Mouse (Mus musculus): ENCODE data around the gene Arid3b. TPM values are rescaled to one million over a fixed set of nuclear protein-coding genes. Genes with fewer than 3 reads are reported as not detected.
A peak's percentile ranks its signal among the peaks of the same experiment; 100 is the strongest.
"Not testable (repeated sequence)": the region's sequence is repeated elsewhere in the genome, so short reads cannot be mapped to it uniquely, and the experiment has no call there.

The Arid3b gene
- 16.4 and 16.6 TPM in 2 replicates for polyA plus RNA-seq (2012; rRNA removed)

DNA sequence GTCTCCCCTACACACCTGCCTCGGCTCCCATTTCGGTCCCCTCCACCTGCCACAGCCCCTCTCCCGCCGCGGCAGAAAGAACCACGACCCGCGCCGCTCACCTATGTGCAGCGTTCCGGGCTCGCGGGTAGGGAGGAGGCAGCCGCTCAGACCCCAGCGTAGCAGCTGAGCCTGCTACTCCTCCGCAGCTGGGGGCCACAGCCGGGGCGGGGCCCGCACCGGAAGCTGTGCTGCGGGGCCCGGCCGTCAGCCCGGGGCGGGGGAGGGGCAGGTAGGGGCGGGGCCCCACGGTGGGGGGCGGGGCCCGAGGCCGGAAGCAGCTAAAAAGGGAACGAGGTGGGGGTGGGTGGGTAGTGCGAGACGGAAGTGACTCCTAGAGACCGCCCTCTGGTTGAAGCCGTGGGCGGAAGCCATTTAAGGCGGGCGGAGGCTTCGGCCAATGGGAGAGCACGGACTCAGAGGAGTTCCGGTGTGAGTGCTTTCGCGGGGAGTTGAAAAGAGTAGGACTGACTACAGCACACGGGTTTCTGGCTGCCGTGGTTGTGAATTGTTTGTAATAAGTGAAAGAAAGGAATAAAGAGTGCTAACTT is at the start of gene Arid3b:
Gene Arid3b, minus strand, starts transcription at position 213 of the 590 bp plus-strand sequence.
- TF ChIP-seq POLR2A (IDR thresholded peaks at IDR 0.05; ENCODE audit: borderline replicate concordance, extremely low read depth, low read depth, low read length) (peak; percentile 70), CTCF (IDR thresholded peaks at IDR 0.05; ENCODE audit: insufficient read depth, low read length) (no peak)
- under 1% methylated on average over 45 of the region's 45 CpGs for WGBS
- Histone ChIP-seq H3K4me3 (replicated peaks; ENCODE audit: extremely low read depth, low read depth, low read length) (peak within 1 kb of the TSS; percentile 79), H3K4me1 (ENCODE audit: control insufficient read depth, insufficient read depth, low read length) (peaks cover 5% of the 10 kb centered on the region)
- peak; percentile 89 for DNase-seq

DNA sequence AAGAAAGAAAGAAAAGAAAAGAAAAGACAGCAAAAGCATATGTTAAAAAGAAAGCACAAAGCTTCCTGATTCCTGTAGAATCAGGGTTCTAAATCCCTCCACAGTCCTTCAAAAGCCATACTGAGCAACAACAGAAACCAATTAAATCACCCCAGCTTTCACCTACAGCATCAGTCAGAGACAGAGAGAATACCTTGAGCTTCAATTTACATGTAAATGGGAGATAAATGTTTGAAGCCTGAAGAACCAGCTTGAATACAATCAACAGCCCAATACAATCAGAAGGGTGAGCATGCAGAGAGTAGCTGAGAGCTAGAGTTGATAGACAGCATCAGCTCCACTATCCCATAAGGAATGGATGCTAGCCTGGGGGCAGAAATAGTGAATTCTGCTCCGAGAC is 46.8 kb upstream of the Arid3b start:
- no peak for TF ChIP-seq CTCF (IDR thresholded peaks at IDR 0.05; ENCODE audit: insufficient read depth, low read length)
- no peak for TF ChIP-seq POLR2A (IDR thresholded peaks at IDR 0.05; ENCODE audit: borderline replicate concordance, extremely low read depth, low read depth, low read length)
- H3K4me3 ChIP-seq (replicated peaks; ENCODE audit: extremely low read depth, low read depth, low read length), result no peak overlapping the region
- 77% methylated on average over 1 of the region's 1 CpGs for WGBS
- no peaks in the 10 kb centered on the region for H3K4me1 ChIP-seq (ENCODE audit: control insufficient read depth, insufficient read depth, low read length)
- DNase-seq, result no peak

GRCm38 (mm10) chr9:57881781-57882180 is 45.2 kb upstream of the Arid3b start:
- H3K4me1 ChIP-seq (ENCODE audit: control insufficient read depth, insufficient read depth, low read length); H3K4me3 ChIP-seq (replicated peaks; ENCODE audit: extremely low read depth, low read depth, low read length); DNase-seq: not testable (repeated sequence)
- 86% methylated on average over 2 of the region's 2 CpGs for WGBS

- no peak for TF ChIP-seq POLR2A (IDR thresholded peaks at IDR 0.05; ENCODE audit: borderline replicate concordance, extremely low read depth, low read depth, low read length)
- no peak for TF ChIP-seq CTCF (IDR thresholded peaks at IDR 0.05; ENCODE audit: insufficient read depth, low read length)
- Histone ChIP-seq H3K4me1 (ENCODE audit: control insufficient read depth, insufficient read depth, low read length) (no peaks in the 10 kb centered on the region), H3K4me3 (replicated peaks; ENCODE audit: extremely low read depth, low read depth, low read length) (no peak overlapping the region)
- DNase-seq, result no peak
- WGBS, result 35% methylated on average over 4 of the region's 4 CpGs
Measured at GRCm38 (mm10) chr9:57880278-57880677, 43.7 kb upstream of the Arid3b start.

- WGBS, result 26% methylated on average over 3 of the region's 3 CpGs
- Histone ChIP-seq H3K4me1 (ENCODE audit: control insufficient read depth, insufficient read depth, low read length) (no peaks in the 10 kb centered on the region), H3K4me3 (replicated peaks; ENCODE audit: extremely low read depth, low read depth, low read length) (no peak overlapping the region)
- no peak for DNase-seq
- TF ChIP-seq POLR2A (IDR thresholded peaks at IDR 0.05; ENCODE audit: borderline replicate concordance, extremely low read depth, low read depth, low read length) (no peak), CTCF (IDR thresholded peaks at IDR 0.05; ENCODE audit: insufficient read depth, low read length) (no peak)
Measured at GRCm38 (mm10) chr9:57879213-57879612, 42.6 kb upstream of the Arid3b start.

DNA sequence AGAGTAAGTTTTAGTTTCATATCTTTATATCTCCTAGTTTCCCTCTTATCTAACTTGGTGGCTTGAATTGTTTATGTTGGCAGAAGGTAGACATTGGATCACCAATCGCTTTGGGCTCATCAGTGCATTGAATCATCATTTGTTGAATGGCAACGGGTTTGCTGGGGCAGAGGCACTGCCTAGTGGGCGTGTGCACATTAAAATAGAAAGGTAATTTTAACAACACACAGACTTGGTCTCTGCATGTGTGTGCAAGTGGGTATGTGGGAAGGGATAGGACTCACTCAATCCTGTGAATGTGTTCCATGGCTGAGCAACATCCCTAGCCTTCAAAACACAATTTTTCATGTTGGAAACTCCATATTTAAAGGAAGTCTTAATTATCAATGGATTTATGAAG is 38.4 kb upstream of the Arid3b start:
- no peak for TF ChIP-seq CTCF (IDR thresholded peaks at IDR 0.05; ENCODE audit: insufficient read depth, low read length)
- TF ChIP-seq POLR2A (IDR thresholded peaks at IDR 0.05; ENCODE audit: borderline replicate concordance, extremely low read depth, low read depth, low read length), result no peak
- WGBS, result 32% methylated on average over 3 of the region's 3 CpGs
- H3K4me1 ChIP-seq (ENCODE audit: control insufficient read depth, insufficient read depth, low read length), result no peaks in the 10 kb centered on the region
- DNase-seq, result no peak
- H3K4me3 ChIP-seq (replicated peaks; ENCODE audit: extremely low read depth, low read depth, low read length), result no peak overlapping the region

- TF ChIP-seq POLR2A (IDR thresholded peaks at IDR 0.05; ENCODE audit: borderline replicate concordance, extremely low read depth, low read depth, low read length) (no peak), CTCF (IDR thresholded peaks at IDR 0.05; ENCODE audit: insufficient read depth, low read length) (no peak)
- WGBS, result 52% methylated on average over 5 of the region's 5 CpGs
- Histone ChIP-seq H3K4me1 (ENCODE audit: control insufficient read depth, insufficient read depth, low read length) (no peaks in the 10 kb centered on the region), H3K4me3 (replicated peaks; ENCODE audit: extremely low read depth, low read depth, low read length) (no peak overlapping the region)
- no peak for DNase-seq
Measured at GRCm38 (mm10) chr9:57874134-57874533, 37.5 kb upstream of the Arid3b start.

DNA sequence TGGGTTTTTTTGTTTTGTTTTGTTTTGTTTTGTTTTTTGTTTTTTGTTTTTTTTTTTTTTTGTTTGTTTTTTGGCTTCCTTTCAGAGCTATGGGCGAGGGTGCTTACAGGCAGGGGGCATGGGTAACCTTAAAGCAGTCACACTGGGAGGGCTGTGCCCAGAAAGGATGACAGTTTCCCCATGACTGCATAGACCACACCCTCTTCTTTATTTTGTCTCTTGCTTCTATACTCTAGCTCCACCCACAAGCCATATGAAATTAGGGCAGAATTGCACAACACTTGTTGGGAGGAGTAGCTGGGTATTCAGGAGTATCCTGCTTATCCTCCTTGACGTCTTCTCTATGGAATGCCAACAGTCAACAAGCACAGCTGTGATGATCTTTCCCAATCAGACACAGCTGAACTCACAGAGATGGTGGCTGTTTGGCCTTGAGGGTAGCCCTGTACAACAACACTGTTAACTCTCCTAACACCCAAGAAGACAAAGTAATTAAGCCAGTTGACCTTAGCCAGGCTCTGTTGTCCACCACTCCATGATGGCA is 33.8 kb upstream of the Arid3b start:
- WGBS, result 41% methylated on average over 2 of the region's 2 CpGs
- TF ChIP-seq CTCF (IDR thresholded peaks at IDR 0.05; ENCODE audit: insufficient read depth, low read length), result no peak
- no peak for TF ChIP-seq POLR2A (IDR thresholded peaks at IDR 0.05; ENCODE audit: borderline replicate concordance, extremely low read depth, low read depth, low read length)
- DNase-seq, result no peak
- Histone ChIP-seq H3K4me3 (replicated peaks; ENCODE audit: extremely low read depth, low read depth, low read length) (no peak overlapping the region), H3K4me1 (ENCODE audit: control insufficient read depth, insufficient read depth, low read length) (peaks cover 2% of the 10 kb centered on the region; the same call in 1 of the 2 replicates)

GRCm38 (mm10) chr9:57868767-57869166 is 32.2 kb upstream of the Arid3b start:
- TF ChIP-seq CTCF (IDR thresholded peaks at IDR 0.05; ENCODE audit: insufficient read depth, low read length) (no peak), POLR2A (IDR thresholded peaks at IDR 0.05; ENCODE audit: borderline replicate concordance, extremely low read depth, low read depth, low read length) (no peak)
- DNase-seq, result no peak
- peaks cover 2% of the 10 kb centered on the region; the same call in 1 of the 2 replicates for H3K4me1 ChIP-seq (ENCODE audit: control insufficient read depth, insufficient read depth, low read length)
- H3K4me3 ChIP-seq (replicated peaks; ENCODE audit: extremely low read depth, low read depth, low read length), result no peak overlapping the region
- WGBS, result 82% methylated on average over 6 of the region's 6 CpGs

- 84% methylated on average over 5 of the region's 5 CpGs for WGBS
- Histone ChIP-seq H3K4me1 (ENCODE audit: control insufficient read depth, insufficient read depth, low read length) (peaks cover 2% of the 10 kb centered on the region; the same call in 1 of the 2 replicates), H3K4me3 (replicated peaks; ENCODE audit: extremely low read depth, low read depth, low read length) (no peak overlapping the region)
- DNase-seq, result no peak
- TF ChIP-seq CTCF (IDR thresholded peaks at IDR 0.05; ENCODE audit: insufficient read depth, low read length), result no peak
- TF ChIP-seq POLR2A (IDR thresholded peaks at IDR 0.05; ENCODE audit: borderline replicate concordance, extremely low read depth, low read depth, low read length), result no peak
Measured at GRCm38 (mm10) chr9:57867880-57868279, 31.3 kb upstream of the Arid3b start.
